7 mouse cellular contexts compared by ENCODE assay signal in genomic region chr12:99966881-99967363, GRCm38 (mm10). TPM values are rescaled to one million over a fixed set of nuclear protein-coding genes. Genes with fewer than 3 reads are reported as not detected.
A peak's percentile ranks its signal among the peaks of the same experiment; 100 is the strongest.
DNase-seq lines count a peak whose midpoint lies in the region; ATAC-seq and TF ChIP-seq lines count a peak whose summit lies in the region.

No protein-coding gene starts in this region.

- H3K9me3 ChIP-seq in liver, embryonic 11.5 days (ENCODE audit: control insufficient read depth, low read length), result no peaks in the 10 kb centered on the region
- no peaks in the 10 kb centered on the region for H3K9me3 ChIP-seq in embryonic facial prominence, embryonic 14.5 days (ENCODE audit: control insufficient read depth, low read length)
- no peaks in the 10 kb centered on the region for H3K9me3 ChIP-seq in intestine, embryonic 16.5 days (ENCODE audit: control insufficient read depth, low read length)

- peaks cover 3% of the 10 kb centered on the region; the same call in 1 of the 2 replicates for H3K4me1 ChIP-seq in liver, adult 2 months (ENCODE audit: control insufficient read depth, insufficient read depth, low read length)
- peaks cover 12% of the 10 kb centered on the region for H3K4me1 ChIP-seq in liver, embryonic 11.5 days (replicated peaks; ENCODE audit: control insufficient read depth, insufficient read depth, low read length)
- peaks cover 18% of the 10 kb centered on the region; the same call in 1 of the 2 replicates for H3K4me1 ChIP-seq in embryonic facial prominence, embryonic 14.5 days (ENCODE audit: control insufficient read depth, insufficient read depth, low read length)
- H3K4me1 ChIP-seq in intestine, embryonic 16.5 days (ENCODE audit: control insufficient read depth, insufficient read depth, low read length), result peaks cover 23% of the 10 kb centered on the region

- DNase-seq in liver, adult 2 months (ENCODE audit: extremely low read depth, low read depth, low spot score), result no peak
- DNase-seq in liver, embryonic 11.5 days (ENCODE audit: low spot score), result no peak
- DNase-seq in embryonic facial prominence, embryonic 14.5 days (ENCODE audit: low spot score), result peak; percentile 38
- DNase-seq in cerebellum, adult 9-11 months, result no peak
- DNase-seq in cerebellum, adult 11 months, result no peak

- H3K27me3 ChIP-seq in liver, adult 2 months (ENCODE audit: control insufficient read depth, insufficient read depth, low read length), result peaks cover 17% of the 10 kb centered on the region
- H3K27me3 ChIP-seq in liver, embryonic 11.5 days (replicated peaks; ENCODE audit: control insufficient read depth, insufficient read depth, low read length), result peaks cover 63% of the 10 kb centered on the region
- peaks cover 66% of the 10 kb centered on the region for H3K27me3 ChIP-seq in embryonic facial prominence, embryonic 14.5 days (replicated peaks; ENCODE audit: control insufficient read depth, insufficient read depth, low read length)
- H3K27me3 ChIP-seq in intestine, embryonic 16.5 days (replicated peaks; ENCODE audit: control insufficient read depth, insufficient read depth, low read length), result peaks cover 55% of the 10 kb centered on the region
- H3K27me3 ChIP-seq in myocyte (ENCODE audit: control insufficient read depth, insufficient read depth, insufficient read length), result peaks cover 62% of the 10 kb centered on the region

- H3ac ChIP-seq in myocyte (ENCODE audit: control insufficient read depth, insufficient read length), result no peak overlapping the region

- TF ChIP-seq POLR2A in liver, adult 2 months (IDR thresholded peaks at IDR 0.05; ENCODE audit: extremely low read depth, insufficient read depth, low read length), result no peak
- TF ChIP-seq POLR2A in myocyte (IDR thresholded peaks at IDR 0.05; ENCODE audit: insufficient read length, low read depth), result no peak

- H3K9ac ChIP-seq in liver, adult 2 months (ENCODE audit: low read depth, low read length), result peak overlapping the region; percentile 23; the same call in 1 of the 2 replicates
- no peak overlapping the region for H3K9ac ChIP-seq in liver, embryonic 11.5 days (ENCODE audit: low read depth, low read length)
- no peak overlapping the region for H3K9ac ChIP-seq in embryonic facial prominence, embryonic 14.5 days (ENCODE audit: low read depth, low read length)
- H3K9ac ChIP-seq in intestine, embryonic 16.5 days (ENCODE audit: low read depth, low read length), result no peak overlapping the region

- no peak for ATAC-seq in liver, embryonic 11.5 days (replicated peaks; ENCODE audit: low FRiP score)
- ATAC-seq in embryonic facial prominence, embryonic 14.5 days (ENCODE audit: low read depth), result peak; percentile 16; the same call in 1 of the 2 replicates
- peak; percentile 17; the same call in 1 of the 2 replicates for ATAC-seq in intestine, embryonic 16.5 days

- no peaks in the 10 kb centered on the region for H3K36me3 ChIP-seq in liver, adult 2 months (ENCODE audit: control insufficient read depth, insufficient read depth, low read length)
- H3K36me3 ChIP-seq in liver, embryonic 11.5 days (ENCODE audit: control insufficient read depth, insufficient read depth, low read length), result no peaks in the 10 kb centered on the region
- no peaks in the 10 kb centered on the region for H3K36me3 ChIP-seq in embryonic facial prominence, embryonic 14.5 days (ENCODE audit: control insufficient read depth, insufficient read depth, low read length)
- H3K36me3 ChIP-seq in intestine, embryonic 16.5 days (ENCODE audit: control insufficient read depth, insufficient read depth, low read length), result no peaks in the 10 kb centered on the region
- no peaks in the 10 kb centered on the region for H3K36me3 ChIP-seq in myocyte (ENCODE audit: control insufficient read depth, insufficient read depth)

- H3K4me3 ChIP-seq in liver, adult 2 months (ENCODE audit: insufficient read depth, low read depth, low read length), result peak overlapping the region; percentile 44
- H3K4me3 ChIP-seq in liver, embryonic 11.5 days (ENCODE audit: low read depth, low read length), result no peak overlapping the region
- peak overlapping the region; percentile 47; the same call in 1 of the 2 replicates for H3K4me3 ChIP-seq in embryonic facial prominence, embryonic 14.5 days (ENCODE audit: low read depth, low read length)
- no peak overlapping the region for H3K4me3 ChIP-seq in intestine, embryonic 16.5 days (ENCODE audit: low read length)
- H3K4me3 ChIP-seq in myocyte, result peak overlapping the region; percentile 9

- H3K4me2 ChIP-seq in liver, embryonic 11.5 days, result no peak overlapping the region
- H3K4me2 ChIP-seq in embryonic facial prominence, embryonic 14.5 days (ENCODE audit: low read depth, low read length), result peak overlapping the region; percentile 91; the same call in 1 of the 2 replicates
- H3K4me2 ChIP-seq in intestine, embryonic 16.5 days (ENCODE audit: low read depth, low read length), result no peak overlapping the region
- peak overlapping the region; percentile 65 for H3K4me2 ChIP-seq in myocyte (ENCODE audit: low read depth)

- H3K27ac ChIP-seq in liver, adult 2 months (replicated peaks; ENCODE audit: insufficient read depth, low read depth, low read length), result 0 out of 2 replicates have a peak overlapping the region, but pooled peaks have one; percentile 27
- H3K27ac ChIP-seq in liver, embryonic 11.5 days (ENCODE audit: low read depth, low read length), result no peak overlapping the region
- H3K27ac ChIP-seq in embryonic facial prominence, embryonic 14.5 days (replicated peaks; ENCODE audit: low read depth, low read length), result no peak overlapping the region
- H3K27ac ChIP-seq in intestine, embryonic 16.5 days (ENCODE audit: low read length), result no peak overlapping the region

- WGBS in liver, adult 2 months, result 15% methylated on average over 12 of the region's 12 CpGs
- 8% methylated on average over 12 of the region's 12 CpGs for WGBS in liver, embryonic 11.5 days
- 13% methylated on average over 12 of the region's 12 CpGs for WGBS in embryonic facial prominence, embryonic 14.5 days
- WGBS in intestine, embryonic 16.5 days, result 13% methylated on average over 12 of the region's 12 CpGs

- no peaks in the 10 kb centered on the region for H3K79me2 ChIP-seq in liver, adult 2 months (ENCODE audit: control insufficient read depth, insufficient read depth, low read length)
- H3K79me2 ChIP-seq in myocyte (ENCODE audit: control insufficient read depth, insufficient read depth), result no peaks in the 10 kb centered on the region

- no peak for TF ChIP-seq CTCF in liver, adult 2 months (IDR thresholded peaks at IDR 0.05; ENCODE audit: low read depth, low read length)

TF ChIP-seq in myocyte, 11 proteins besides CTCF, POLR2A, EP300 and RAD21:
- TF ChIP-seq REST (IDR thresholded peaks at IDR 0.05; ENCODE audit: insufficient read depth, insufficient read length) (no peak), SRF (IDR thresholded peaks at IDR 0.05; ENCODE audit: control insufficient read depth, insufficient read length, low read depth) (no peak), MAX (IDR thresholded peaks at IDR 0.05; ENCODE audit: low read depth) (no peak), CEBPB (IDR thresholded peaks at IDR 0.05; ENCODE audit: insufficient read depth, poor library complexity, severe bottlenecking) (no peak), MYOD1 (IDR thresholded peaks at IDR 0.05; ENCODE audit: control insufficient read depth in 1 of 3, insufficient read length in 2 of 3, low read depth in 2 of 3) (no peak), E2F4 (IDR thresholded peaks at IDR 0.05; ENCODE audit: insufficient read depth) (no peak), MYOG (IDR thresholded peaks at IDR 0.05; ENCODE audit: control insufficient read depth in 1 of 3, insufficient read depth in 1 of 3, insufficient read length in 2 of 3, low read depth in 2 of 3) (peak in 1 of 3 experiments; percentile 29), USF1 (IDR thresholded peaks at IDR 0.05; ENCODE audit: low read depth) (no peak)

RNA-seq across cellular contexts. Expression of gene Kcnk13, which starts 2.6 kb away (rescaled TPM):
- total RNA-seq in liver, adult 2 months (2014; rRNA removed), result 0.34 and 0.65 TPM in 2 replicates
- 0.22 and 0.23 TPM in 2 replicates for polyA plus RNA-seq in liver, adult 2 months (2012; rRNA removed)
- 0.37 and 0.78 TPM in 2 replicates for polyA plus RNA-seq in liver, embryonic 11.5 days (2014; fragmentation: Nextera tagmentation; extraction: Ambion mirVana)
- polyA plus RNA-seq in embryonic facial prominence, embryonic 14.5 days (2014; fragmentation: Nextera tagmentation; extraction: Ambion mirVana), result 3.4 and 4.6 TPM in 2 replicates
- polyA plus RNA-seq in intestine, embryonic 16.5 days (2015; fragmentation: Nextera tagmentation; extraction: Ambion mirVana), result 0.64 TPM in 2 replicates
- polyA plus RNA-seq in myocyte (2012; fragmentation: generic; extraction: Trizol), result 1.8 TPM

Comparison
In these comparisons a context has a peak if more than half of its experiments do, and no peak if none do; other contexts are left out.
1. H3K4me3 ChIP-seq: peak in liver, adult 2 months (single experiment), embryonic facial prominence, embryonic 14.5 days (single experiment) and myocyte (single experiment); none in liver, embryonic 11.5 days (single experiment) and intestine, embryonic 16.5 days (single experiment).
2. H3K4me2 ChIP-seq: peak in embryonic facial prominence, embryonic 14.5 days (single experiment) and myocyte (single experiment); none in liver, embryonic 11.5 days (single experiment) and intestine, embryonic 16.5 days (single experiment).